Mouse (Mus musculus): ENCODE results near the gene Rlim.

- no peak for TF ChIP-seq POLR2A (IDR thresholded peaks at IDR 0.05; ENCODE audit: low read depth, low read length)
- TF ChIP-seq CTCF (IDR thresholded peaks at IDR 0.05; ENCODE audit: extremely low read depth, insufficient read depth, insufficient read length, insufficient replicate concordance), result no peak
Measured at GRCm38 (mm10) chrX:103922436-103922835, 58.6 kb downstream of the Rlim start.

All from spleen, adult 2 months (tissue).